Mouse (Mus musculus) right cerebral cortex, adult 18-20 months (tissue): ENCODE measurements at regions not wholly inside any gene's neighbourhood (a gene's known extent, or its start where the extent isn't known, plus 50 kb on each side); places are given as distances from the start of the nearest gene placed in this dataset.

ENCODE experiments used
- DNase-seq: peaks from one replicate; pipeline ENCODE4 v3.0.0; 2022; ENCODE audit warnings: mixed read lengths

DNA sequence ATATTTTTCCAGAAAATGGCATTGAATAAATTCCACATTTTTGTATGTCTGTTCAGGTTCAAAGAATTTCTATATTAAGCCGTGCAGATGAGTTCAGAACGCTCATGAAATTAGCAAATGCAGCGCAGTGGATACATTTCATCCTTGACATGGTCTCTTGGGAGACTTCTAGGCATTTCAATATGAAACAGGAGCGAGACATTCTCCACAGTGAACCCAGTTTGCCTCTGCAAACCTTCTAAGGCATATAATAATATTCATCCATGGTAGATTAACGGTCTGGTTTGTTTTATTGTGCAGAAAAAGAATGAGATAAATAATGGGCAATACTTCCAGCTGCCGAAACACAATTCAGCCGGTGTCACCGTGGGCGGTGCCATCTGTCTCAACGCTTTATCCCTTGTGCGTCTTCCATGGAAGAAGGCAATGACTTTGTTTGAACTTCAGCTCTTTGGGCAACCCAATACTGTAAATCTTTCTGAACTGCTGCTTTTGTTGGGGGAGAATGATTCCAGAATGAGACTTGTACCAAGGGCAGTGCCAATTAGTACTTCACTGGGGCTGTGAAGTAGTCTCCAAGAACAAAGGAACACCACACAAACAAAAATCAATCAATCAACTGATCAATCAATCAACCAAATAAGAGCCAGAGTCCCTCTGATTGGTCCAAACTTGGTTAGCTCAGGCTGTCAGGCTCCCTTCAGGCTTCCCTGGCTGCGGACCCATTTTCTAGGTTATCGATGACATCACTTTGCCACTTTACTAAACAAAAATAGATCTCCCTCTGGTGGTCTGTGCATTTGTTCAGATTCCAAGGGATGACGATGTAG, 326.0 kb downstream of the Ice1 start:
- DNase-seq = no peak

DNA sequence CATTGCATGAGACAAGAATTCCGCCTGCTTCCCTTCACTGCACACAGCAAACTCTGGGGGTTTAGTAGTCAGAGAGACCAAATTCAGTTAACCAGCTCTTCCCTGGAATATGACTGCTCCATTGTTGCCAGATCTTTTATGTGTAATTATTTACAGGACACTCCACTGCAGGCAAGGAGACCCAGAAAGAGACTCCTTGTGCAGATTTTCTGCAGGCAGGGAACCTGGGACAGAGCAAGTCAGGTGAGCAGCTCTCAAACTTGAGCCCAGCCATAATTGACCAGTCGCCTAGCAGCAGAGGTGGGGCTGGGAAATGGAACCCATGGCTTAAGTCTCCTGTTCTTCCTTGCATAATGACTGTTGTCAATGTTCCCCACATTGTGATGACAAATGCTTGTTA, 324.2 kb downstream of the Ice1 start:
- no peak for DNase-seq

DNA sequence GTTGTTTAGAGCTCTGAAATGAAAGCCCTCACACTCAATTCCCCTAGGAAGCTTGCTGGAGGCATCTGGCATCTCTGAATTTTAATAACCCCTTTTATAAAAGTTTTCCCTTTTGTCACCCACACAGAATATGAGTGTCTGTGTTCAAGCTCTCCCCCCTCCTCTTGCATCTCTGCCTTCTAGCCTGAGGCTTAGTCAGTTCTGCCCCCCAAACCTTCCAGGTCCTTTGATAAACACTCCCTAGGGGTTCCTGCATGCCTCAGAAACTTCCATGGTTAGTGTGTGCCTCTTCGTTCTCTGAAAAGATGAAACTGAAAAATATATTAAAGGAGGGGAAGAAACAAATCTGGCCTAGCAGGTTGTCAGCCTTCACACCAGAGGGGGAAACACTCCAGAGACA, 313.9 kb downstream of the Ice1 start:
- no peak for DNase-seq

DNA sequence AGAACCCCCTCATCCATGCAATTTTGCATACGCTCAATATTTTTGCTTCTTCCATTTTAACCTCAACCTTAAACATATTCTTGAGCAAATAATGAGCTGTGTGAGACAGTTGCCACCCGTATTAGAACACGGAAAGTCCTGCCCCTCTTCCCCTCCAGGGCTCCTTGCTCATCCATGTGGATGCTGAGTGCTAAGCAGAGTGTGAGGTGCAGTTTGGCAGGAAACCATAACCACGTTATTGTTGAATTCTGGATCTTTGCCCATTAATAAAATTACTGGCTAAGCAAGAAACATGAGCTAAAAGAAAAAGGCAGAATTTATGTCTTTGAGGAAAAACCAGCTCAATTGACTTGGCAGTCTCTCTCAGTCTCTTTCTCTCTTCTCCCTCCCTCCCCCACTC, 301.4 kb downstream of the Ice1 start:
- DNase-seq = no peak

DNA sequence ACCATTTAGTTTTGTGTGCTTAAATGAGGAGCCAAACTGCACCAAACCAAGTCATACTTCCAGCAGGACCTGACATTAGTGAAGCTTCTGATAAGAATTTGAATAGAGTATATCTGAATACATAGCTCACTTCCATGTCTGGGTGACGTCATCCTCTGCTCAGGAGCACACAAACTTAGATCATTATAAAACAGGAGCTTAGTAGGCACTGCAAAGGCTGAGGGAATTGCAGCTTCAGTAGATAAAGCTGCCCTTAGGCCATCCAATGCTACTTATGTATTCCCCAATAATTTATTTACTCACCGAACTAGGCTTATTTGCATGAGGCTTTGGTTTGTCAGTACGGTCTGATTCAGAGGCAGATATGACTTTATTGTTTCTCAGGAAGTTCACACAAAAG, 297.0 kb downstream of the Ice1 start:
- DNase-seq = no peak

DNA sequence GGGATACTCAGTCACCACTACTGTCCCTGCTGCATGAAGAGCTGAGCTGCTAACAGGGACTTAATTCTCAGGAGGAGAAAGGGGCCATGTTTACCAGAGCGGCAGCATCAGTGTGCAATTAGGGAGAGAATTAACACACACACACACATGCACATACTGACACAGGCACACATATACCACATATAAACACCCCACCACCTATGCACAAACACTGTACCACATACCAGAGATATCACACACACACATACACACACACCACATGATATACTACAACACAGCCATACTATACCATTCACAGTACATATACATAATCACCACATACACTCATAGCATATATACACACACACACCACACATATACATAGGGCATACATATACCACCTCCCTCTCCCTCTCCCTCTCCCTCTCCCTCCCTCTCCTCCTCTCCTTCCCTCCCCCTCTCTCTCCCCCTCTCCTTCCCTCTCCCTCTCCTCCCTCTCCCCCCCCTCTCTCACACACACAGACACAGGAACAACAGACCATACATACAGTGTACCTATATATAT, 294.2 kb downstream of the Ice1 start:
- DNase-seq = no peak

DNA sequence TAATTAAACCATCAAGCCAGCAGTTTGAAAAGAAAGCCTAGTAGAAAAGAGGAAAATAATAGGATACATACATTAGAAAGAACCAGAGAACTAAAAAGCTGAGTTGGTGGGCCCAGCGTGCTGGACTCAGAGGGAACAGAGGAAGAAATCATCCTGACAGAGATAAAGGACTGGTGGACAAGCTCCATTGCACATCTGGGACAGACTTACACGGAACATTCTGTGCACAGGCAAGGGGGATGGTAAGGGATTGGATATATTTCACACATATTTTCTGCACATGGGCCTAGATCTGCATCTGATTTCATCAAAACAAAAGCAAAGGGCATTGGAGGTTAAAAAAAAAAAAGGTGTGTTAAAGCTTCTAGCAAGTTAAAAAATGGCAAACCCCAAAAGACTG, 293.5 kb downstream of the Ice1 start:
- DNase-seq = no peak

DNA sequence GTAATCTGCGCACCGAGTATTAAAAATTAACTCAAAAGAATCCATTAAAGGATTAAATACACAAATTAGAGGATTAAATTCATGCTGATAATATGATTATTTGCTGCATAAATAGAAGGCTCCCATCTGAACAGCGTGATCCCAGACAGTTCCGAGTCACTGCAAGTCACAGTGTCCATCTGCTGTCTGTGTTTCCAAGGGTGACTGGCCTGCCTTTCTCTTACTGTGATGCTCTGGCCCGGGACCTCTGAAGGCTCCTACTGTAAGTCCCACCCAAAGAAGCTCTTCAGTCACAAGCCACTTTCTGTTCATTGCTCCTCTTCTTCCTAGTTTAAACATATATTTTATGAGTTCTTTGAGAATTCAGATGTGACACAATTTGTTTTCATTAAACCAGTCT, 293.1 kb downstream of the Ice1 start:
- no peak for DNase-seq

DNA sequence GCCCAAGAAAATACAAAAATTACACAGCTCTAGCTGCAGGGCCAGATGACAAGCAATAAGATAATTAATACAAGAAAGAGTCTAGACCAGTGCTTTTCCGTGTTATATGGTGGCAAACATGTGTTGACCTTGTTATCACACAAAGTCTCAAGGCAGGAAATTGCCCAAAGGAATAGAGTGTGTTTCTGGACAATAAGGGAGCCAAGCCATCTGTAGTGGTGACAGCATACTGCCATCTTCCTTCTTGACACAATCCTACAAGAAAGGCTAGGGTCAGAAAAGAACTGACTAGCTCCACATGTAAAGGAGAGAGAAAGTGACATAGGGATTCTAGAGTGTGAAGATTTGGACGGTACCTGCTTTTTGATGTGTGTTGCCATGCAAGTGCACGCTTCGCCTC, 289.0 kb downstream of the Ice1 start:
- DNase-seq = no peak

DNA sequence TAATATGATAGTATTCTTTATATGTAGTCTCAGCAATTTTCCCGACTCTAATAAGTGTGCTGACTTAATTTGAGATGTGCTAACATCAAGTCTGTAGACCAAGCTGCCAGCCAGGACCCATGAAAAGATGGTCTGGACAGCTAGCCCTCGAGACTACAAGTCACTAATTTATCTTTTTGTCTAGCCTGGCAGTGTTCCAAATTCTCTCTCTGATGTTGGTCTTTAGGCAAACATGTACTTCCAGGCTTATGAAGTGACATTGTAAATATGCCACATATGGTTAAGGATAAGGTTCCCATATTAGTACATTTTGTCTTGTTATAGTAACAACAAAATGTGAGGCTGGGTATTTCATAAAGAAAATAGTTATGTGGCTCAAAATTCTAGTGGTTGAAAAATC, 288.5 kb downstream of the Ice1 start:
- DNase-seq = no peak

DNA sequence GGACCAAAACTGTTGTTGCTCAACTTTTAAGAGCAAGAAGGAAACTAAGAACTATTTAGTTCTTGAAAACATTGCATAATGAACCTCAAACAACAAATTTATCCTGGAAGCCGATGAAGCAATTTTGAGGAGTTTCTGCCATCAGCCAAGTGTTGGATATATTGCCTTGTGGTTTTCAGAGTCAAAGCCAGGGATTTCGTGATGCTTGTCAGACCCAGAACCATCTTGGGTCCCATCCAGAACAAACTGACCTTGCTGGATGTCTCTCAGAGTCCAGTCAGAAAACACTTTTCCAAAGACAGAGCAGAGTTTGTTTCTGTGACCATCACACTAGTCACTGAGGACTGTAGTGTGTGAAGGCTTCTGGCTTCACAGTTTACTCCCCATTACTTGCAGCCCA, 267.8 kb downstream of the Ice1 start:
- DNase-seq = no peak

DNA sequence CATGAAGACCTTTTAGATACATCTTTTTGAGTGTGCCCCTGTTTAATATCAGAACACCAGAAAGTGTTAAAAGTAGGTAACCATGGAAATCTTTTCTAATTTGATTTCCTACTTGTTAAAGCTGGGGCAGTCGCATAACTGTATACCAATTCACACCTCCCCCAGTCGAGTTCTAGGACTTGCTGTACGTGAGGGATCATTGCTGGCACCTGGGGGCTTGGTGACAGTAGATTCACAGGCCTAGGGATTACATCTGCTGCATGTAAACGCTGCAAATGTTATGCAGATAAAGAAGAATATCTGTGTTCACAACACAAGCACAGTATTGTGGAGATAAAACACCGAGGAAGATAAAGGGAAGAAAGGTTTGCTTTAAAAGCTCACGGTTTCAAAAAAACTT, 256.7 kb downstream of the Ice1 start:
- DNase-seq = peak; percentile 58

DNA sequence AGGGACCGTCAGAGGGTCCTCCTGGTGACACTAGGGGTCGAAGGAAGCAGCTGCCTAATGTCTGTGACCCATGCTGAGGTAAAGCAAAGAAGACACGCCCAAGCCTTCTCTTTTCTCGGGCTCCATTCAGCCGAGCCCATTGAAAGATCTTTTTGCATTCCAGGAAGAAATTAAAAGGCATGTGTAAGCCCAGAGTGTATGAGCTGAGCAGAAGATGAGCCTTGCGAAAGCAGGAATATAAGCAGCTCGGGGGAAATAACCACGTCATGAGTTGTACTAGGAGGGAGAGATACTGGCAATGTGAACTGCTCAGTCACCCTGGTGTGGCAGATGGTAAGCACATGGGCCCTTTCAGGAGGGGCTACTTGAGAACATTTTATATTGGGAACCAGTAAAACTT, 252.1 kb downstream of the Ice1 start:
- DNase-seq = no peak

DNA sequence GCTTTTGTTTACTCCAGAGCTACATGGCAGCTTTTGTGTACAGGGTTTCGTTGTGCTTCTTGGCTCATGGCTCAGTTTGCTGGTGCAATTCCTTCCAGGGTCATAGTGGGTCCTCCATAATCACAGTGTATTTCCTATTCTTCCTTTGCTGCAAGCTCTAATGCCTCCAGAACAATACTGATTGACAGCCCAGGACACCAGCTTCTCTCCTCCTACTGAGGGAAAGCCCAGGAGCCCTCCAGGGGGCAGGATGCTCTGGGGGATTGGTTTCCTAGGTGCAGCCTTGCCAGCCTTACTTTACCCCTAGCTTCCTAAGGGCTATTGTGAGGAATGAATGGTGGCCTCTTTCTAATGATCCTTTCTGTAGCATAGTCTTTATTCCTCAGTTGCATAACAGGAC, 224.6 kb downstream of the Ice1 start:
- DNase-seq = no peak

DNA sequence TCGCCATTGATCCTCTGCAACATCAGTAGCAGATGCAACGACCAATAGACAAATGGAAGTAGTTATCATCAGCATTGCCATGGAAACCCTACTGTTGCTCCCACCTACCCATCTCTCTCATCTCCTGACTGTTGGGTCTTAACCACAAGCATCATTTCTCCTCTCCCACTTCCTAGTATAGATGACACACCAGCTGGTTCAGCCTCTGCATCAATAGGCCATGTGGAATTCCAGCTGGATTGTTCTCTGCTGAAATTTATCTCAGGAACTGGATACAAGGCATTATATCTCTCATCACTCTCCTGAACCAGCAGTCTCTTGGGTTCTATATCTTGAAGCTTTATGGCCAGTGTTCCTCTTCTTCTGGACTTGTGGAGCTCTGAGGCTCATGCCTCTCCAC, 219.3 kb downstream of the Ice1 start:
- DNase-seq = peak; percentile 2

DNA sequence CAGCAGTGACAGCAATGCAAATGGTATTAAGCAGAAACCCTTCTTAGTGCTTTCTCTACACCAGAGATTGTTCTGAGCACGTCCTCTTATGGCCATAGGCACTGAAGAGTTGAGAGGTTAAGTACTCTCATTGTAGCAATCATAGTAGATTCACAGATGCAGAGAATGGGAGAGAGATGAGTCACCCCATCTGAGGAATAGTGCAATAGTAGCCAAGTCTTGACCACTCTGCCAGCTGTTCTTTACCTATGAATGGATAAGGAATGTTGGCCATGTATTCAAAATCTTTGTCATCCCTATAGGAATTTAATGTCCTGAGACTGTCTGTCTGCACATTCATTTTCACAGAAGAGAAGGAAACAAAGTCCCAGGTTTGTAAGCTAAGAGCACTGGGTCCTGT, 198.0 kb downstream of the Ice1 start:
- DNase-seq = no peak

DNA sequence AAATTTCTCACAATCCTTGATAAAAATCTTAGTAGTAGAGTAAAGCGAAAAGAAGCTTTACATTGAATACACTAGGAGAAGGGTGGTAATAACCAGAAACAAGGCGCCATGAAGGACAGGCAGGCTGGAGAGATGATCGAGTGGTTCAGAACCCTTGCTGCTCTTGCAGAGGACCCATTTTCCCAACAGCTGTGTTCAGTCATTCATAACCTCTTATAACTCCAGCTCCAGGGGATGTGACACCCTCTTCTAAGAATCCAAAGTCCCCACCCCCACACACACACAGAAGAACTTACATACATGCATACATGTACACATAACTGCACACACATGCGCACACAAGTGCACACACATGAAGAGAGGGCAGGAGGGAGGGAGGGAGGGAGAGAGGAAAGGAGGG, 190.5 kb downstream of the Ice1 start:
- no peak for DNase-seq

DNA sequence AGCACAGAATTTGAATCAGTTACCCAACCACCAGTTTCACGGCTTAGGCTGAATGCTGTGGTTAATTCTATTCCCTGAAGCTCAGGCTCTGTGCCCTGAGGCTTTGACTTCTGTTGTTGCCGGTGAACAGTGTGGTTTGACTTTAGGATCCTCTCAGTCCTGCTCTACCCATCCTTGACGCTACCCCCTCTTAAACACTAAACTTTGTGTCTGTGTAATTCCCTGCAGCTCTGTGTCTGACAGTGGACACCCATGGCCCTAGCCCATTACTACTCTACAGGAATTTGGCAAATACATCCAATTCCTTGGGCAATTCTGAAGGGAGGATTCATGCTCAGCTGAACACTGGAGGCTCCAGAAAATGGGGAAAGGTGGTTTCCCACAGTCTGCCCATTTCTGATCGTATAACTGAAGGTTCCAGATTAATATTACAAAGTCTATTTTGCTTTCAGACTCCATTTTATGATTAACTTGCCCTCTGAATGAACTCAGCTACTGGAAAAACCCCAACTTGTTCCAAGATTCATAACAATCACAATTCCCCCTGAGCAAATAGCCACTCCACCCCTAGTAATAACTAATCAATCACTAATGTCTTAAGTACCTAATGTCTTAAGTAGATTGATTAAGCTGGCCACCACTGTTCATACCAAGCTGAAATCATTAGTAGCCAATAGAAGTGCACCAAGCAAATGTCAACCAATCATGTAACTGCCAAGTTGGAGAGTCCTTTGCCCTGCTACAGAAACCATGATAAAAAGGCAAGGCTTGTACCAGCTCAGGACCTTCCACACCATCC, 182.6 kb downstream of the Ice1 start:
- DNase-seq = no peak

DNA sequence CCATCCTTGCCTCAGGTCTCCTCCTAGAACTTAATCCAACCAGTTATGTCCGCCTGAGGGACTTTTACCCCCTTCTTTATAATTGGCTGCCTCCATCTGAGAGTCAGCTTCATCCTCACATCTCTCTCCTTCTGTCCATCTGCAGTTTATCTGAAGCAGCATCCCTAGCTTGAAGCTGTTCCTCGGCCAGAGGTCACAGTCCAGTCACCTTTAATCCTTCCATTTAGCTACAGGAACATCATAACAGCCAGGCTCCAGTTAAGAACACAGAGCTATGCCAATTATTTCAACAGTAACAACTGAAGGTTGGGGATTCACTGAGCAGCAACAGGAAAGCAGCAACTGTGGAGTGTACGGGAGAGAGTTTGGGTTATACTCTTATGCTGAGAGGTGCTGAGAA, 179.0 kb downstream of the Ice1 start:
- DNase-seq = no peak

DNA sequence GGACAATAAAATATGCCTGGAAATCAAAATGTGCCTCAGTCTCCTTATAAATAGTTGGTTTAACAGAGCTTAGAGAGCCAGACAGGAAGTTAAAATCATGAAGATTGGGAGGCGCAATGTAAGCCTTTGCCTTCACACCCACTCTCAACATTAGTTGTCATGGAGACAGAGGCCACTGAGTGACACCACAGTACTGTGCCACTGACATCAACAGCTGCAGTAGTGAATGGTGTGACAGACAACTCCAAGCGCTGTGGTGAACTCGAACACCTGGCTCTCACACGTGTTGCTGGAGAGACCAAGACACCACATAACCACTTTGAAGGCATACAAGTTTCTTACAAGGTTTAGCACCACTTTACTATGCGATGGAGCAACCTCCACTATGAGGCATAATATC, 172.4 kb downstream of the Ice1 start:
- no peak for DNase-seq

DNA sequence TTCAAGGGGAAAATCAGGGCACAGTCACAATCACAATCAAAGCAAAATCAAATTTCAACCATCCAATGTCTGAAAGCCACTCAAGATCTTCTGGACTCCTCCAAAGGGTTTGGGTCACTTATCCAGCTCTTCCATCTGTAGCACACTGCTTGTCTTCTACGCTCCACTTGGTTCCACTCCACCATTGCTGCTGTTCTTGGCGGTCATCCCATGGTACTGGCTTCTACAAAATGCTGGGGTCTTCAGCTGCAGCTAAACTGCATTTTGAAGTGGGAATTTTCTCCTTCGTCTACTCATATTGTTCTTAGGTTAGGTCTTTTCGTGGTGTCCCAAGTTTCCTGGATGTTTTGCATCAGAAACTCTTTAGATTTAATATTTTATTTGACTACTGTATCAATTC, 162.7 kb downstream of the Ice1 start:
- no peak for DNase-seq

DNA sequence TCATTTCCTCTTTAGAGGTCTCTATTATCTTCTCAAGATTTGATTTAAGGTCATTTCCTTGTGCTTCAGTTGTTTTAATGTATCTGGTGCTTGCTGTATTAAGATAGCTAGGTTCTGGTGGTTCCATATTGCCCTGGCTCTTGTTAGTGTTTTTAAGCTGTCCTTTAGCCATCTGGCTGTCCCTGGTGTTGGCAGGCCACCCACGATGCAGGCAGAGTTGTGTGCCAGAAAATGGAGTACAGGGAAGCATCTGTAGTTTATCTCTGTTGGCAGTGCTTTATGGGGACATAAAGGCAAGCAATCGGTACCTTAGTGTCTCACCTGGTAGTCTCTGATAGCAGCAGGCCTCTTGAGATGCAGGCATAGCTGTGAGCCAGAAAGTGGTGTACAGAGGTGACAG, 162.1 kb downstream of the Ice1 start:
- peak; percentile 41 for DNase-seq

DNA sequence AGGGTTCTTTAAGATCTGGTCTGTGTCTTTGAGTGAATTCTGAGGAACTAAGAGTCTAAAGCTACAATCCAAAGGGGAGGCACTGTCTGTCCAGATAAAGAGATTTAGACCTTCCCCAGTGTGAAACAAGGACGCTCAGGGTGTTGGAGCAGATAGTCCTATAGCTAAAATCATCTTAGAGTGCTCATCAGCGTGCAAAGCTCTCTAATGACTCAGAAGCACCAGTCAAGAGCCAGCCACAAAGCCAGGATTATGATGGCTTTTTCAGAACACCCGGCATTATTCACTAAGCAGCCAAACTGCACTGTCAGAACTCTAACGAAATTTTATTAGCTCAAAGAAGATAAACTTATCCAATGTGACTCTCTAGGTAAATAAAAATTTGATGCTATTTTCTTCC, 138.1 kb downstream of the Ice1 start:
- no peak for DNase-seq
